Mouse (Mus musculus) right cerebral cortex, postnatal 14 days (tissue): ENCODE data around the gene 1700013G24Rik.

ENCODE experiments used
- DNase-seq: peaks from one replicate; pipeline ENCODE4 v3.0.0; 2022

Gene 1700013G24Rik

DNA sequence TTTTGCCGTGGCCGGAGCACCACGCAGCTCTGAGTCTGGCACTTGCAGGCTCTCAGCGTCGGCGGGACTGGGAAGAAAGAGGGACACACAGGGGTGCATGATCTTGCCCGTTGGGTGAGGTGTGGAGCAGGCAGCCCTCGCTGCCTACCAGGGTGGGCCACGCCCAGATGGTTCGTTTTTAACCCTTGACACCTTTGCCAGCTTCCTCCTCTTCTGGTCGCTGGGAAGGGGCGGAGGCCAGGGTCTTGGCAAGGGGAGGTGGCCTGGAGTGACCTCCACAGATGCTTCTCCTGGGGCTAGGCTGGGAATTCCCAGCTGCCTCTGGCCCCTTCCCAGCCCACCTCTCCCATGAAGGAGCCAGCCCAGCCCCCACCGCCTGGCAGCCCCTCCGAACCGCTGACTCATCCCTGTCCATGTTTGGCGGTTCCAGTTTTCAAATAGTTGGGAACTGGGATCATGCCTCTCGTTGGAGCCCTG lies 23.7 kb downstream of the 1700013G24Rik start:
- DNase-seq, result no peak

DNA sequence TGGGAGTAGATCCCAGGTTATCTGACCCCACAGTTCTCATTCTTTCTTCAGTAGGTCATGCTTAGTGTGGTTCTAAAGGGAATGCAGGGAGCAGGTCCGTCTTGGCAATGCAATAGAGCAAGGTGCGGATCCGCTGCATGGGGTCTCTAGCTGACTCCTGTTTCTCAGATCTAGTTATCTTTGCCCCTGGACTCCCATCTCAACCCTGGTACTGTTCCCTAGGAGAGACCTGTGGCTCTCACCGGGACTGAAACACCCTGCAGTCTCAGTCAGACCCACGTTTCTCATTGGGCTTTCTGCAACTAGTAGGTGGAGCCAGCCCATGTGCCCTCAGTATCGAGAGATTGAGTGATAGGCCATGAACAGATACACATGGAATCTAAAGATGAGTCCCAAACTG lies 24.5 kb downstream of the 1700013G24Rik start:
- DNase-seq, result no peak

DNA sequence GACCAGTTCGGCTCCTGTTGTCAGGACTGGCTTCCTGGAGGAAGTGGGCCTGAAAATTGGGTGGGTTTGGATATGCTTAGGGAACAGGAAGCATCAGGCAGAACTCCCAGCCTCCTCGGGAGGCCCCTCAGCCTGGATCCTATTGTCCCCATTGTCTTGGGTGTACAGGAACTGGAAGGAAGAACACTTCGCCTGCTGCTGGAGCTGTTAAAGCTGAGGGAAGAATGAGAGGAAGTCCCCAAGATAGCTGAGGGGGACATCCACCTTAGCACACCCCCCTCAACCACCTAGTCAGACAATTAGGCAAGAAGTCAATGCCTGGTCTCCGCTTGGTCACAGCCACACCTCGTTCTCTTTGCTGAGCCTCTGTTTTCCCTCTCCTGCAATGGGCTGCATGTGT lies 25.2 kb downstream of the 1700013G24Rik start:
- DNase-seq, result no peak

DNA sequence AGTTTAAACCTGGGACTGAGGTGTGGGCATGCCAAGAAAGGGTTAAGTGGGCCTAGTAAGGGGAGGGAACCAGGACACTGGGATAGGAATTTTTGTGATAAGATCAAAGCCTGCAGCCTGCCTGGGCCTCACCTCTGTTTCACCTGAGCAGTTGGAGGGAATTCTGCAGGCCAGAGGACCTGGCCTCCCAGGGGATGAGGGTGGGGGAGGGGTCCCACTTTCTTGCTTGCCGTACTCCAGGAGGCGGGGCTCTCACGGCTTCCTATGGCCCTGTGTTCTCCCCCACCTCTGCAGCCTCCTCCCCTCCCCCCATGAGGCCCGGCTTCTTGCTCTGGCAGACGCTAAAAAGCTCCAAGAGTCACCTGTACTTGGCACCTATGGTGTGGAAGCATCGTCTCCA lies 26.7 kb downstream of the 1700013G24Rik start:
- no peak for DNase-seq

DNA sequence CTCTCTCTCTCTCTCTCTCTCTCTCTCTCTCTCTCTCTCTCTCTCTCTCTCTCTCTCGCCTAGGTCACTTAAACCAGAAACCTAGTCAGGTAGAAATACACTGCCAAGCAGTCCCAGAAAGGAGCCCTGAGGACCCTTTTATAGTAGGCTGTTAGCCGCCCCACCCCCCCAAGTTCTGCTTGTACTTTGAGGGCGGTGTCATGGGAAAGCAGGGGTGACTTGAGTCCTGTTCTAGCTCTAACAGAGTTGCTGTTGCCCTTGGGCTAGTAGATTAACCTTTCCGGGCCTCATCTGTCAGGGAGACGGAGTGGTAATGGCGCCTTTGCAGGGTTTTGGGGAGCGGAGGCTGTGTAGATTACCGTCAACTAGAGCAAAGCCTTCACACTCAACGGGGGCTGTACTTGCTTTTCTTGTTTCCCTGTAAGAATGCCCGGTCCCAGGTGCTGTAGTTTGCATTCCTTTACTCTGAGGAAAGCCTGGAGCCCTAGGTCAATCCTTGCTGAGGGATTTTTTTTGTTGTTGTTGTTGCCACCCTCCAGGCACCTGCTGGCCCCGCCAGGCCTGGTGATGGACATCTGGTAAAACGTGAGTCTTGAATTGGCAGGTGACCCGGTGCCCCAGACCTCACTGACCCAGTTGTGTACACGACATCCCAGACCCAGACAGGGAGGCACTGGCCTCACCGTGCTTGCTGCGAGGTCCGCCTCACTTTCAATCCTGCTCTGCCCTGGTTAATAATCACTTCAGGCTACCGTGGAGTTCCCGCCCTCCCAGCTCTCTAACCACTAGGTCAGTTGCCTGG lies 27.3 kb downstream of the 1700013G24Rik start:
- DNase-seq, result no peak

GRCm38 (mm10) chr4:137480993-137481340 lies 27.9 kb downstream of the 1700013G24Rik start:
- DNase-seq, result no peak

- DNase-seq, result no peak
These were observed 28.4 kb downstream of the 1700013G24Rik start for GRCm38 (mm10) chr4:137481381-137482030.

DNA sequence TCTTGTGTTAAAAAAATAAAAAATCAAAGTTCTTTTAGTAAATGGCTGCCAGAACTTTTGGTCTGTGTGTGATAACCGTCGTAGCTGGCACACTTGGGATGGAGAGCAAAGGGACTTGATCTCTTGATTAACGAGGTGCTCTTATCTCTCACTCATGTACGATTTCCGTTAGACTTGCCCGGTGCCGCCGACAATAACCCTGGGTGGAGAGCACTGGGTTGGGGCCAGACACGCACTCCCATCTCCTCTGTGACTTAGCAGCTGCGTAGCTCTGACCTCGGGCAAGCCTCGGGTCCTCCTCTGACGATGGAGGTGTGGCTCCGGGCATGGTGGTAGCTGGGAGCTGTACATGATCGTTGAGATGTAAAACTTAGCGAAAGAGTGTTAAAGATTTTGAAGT lies 30.8 kb downstream of the 1700013G24Rik start:
- no peak for DNase-seq

- DNase-seq, result no peak
These were observed 31.5 kb downstream of the 1700013G24Rik start for GRCm38 (mm10) chr4:137484586-137484985.

DNA sequence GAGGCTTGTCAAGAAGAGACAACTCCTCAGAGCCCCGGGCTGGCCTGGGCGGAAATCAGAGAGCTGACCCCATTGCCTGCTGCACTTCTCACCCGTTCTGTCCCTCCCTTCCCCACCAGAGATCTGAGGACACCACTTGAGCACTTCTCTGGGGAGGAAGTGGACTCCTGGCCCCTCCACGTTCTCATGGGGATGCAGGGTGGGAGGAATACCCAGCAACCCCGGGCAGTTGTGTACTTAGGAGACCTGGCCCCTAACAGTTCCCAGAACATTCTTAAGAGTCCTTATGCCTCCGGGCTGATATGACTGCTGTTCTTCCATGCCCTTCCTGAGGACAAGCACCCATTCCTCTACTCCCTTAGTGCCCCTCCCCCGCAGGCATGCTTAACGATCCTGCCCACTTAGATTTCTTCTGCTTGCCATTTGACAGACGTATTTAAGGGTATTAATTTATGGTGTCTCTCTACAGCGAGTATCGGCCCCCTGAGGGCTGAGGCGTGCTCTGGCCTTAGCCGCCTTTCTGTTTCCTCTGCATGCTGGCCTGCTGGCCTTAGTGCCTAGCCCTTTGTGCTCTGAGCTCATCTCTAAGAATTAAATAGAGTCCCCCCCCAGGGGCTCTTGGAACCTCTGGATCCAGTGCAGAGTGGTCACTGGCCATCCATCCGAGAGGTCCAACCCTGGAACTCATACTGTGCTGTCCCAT lies 32.3 kb downstream of the 1700013G24Rik start:
- no peak for DNase-seq

DNA sequence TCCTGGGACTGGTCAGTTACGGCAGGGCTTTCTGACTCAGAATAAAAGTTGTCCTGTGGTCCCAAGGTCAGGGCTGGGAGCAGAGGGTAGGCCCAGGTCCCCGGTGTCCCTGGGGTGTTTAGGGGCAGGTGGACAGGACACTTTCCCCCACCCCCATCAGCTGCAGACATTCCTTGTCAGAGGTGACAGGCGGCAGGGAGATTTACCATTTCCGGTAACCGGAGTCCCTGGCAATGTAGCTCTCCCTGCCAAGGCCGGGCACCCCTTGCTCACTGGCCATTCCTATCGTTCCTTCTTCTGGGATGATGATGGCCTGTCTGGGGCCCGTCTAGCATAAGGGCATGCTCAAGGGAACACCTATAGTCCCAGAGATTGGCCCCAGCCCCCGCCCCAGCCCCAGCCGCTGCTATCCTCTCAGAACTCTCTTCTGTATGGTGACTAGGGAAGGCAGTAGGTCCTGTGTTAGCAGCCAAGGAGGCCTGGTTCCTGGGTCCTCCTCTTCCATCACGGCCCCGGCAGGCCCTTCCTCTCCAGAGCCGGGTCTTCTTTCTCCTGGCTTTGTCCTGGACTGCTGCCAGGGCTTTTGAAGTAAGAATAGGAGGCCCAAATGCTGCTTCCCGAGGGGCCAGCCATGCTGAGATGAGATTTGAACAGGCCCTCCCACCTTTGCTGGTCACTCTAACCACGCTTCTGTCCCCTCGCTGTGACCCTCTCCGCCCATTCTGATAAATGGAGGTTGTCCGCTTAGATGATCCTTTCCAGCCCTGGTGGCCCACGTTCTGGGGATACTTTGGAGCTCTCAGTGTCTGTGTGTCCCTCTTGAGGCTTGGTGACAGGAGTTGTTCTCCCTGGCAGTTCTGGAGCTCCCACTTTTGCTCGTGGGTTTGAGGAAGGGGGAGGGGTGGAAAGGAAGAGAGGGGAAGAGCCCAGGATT lies 33.3 kb downstream of the 1700013G24Rik start:
- DNase-seq, result no peak

DNA sequence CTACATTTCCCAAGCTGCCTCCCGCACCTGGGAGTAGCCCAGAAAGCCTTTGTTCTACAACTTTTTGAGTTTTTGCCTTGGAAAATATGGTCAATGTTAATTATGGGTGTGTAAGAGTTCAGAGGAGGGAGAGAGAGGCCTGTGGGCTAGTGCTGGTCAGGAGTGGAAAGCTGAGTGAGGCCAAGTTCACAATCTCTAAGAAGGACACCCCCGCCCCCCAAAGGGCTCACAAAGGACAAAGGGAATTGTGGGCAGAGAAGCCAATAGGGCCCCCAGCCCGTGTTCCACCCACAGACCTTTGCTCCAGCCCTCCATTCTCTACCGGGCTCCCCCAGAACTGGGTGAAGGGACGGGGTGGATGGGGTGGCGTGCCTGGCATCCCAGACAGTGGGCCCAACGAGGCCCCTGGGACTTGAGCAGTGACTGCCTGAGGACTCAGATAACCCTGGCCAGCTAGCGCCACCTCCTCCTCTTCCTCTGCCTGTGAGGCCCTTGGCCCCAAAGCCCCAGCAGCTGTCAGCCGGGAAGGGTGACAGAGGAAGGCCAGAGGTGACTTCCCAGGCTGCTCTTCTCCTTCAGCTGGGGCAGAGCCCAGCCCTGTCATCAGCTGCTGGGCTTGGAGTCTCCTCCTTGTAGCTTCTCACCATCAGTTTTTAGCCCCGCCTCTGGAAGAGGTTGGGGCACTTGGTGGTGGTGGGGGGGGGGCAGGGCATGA lies 34.4 kb downstream of the 1700013G24Rik start:
- DNase-seq, result no peak

- no peak for DNase-seq
These were observed 35.0 kb downstream of the 1700013G24Rik start for GRCm38 (mm10) chr4:137488038-137488437.

DNA sequence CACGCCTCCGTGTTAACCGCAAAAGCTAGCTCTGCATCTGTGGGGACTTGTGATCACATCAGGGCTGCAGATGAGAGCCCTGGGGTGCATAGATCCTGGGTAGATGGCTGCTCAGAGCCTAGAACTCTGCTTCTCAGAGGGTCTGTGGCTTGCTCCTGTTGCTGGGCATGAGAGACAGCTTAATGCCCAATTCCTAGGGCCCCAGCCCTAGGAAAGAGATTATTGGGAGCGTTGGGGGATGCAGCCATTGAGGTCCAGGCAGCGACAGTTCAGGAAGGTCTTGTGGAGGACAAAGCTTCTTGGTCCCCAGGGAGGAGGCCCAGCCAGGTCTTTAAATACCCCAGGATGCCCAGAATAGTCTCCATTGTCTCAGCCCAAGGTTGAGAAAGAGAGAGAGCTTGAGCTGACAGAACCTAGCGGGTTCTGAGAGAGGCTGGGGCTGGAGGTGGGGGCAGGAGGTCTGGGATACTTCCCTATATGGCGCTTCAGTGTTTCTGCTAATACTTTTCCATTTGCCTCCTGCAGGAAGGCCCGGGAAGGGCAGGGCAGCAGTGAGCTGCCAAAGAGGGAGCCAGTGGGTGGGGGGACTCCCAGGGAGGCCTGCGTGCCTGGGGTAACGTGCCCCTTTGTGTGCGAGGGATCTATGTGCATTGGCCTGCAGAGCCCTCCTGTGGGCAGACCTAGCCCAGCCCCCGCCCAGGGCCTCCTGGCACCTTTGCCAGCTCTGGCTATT lies 35.7 kb downstream of the 1700013G24Rik start:
- no peak for DNase-seq

GRCm38 (mm10) chr4:137489996-137490395 lies 36.9 kb downstream of the 1700013G24Rik start:
- DNase-seq, result no peak

DNA sequence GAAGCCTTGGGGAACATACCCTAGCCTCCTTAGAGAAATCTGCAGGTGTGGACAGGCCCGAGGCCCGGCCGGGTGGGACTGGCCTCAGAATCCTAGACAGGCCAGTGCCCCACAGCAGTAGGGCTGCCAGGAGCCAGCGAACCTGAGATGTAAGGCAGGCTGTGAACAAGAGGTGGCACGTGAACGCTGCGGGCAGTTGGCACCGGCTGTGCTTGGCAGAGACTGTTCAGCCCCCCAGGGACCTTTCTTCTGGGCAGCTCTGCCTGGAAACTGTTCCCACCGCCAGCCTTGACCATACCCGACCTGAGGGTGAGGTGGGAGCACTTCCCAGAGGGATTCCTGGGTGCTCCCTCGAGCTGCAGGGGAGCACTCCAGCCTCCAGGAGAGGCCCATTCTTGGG lies 39.5 kb downstream of the 1700013G24Rik start:
- no peak for DNase-seq

DNA sequence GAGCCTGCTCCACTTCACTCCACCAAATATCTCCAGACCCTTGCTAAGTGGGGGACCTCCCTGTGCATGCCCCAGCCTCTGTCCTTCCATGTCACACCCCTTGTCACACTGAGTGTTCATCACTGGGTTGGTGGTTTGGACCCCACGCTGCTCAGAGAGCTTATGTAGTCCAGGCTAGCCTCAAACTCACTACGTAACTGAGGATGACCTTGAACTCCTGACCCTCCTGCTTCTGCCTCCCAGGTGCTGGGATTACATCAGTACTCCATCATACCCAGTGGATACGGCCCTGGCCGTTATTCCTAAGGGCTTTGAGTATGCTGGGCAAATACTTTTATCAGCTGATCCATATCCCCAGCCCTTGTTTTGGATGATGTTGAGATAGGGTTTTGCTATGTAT lies 40.1 kb downstream of the 1700013G24Rik start:
- DNase-seq, result no peak

DNA sequence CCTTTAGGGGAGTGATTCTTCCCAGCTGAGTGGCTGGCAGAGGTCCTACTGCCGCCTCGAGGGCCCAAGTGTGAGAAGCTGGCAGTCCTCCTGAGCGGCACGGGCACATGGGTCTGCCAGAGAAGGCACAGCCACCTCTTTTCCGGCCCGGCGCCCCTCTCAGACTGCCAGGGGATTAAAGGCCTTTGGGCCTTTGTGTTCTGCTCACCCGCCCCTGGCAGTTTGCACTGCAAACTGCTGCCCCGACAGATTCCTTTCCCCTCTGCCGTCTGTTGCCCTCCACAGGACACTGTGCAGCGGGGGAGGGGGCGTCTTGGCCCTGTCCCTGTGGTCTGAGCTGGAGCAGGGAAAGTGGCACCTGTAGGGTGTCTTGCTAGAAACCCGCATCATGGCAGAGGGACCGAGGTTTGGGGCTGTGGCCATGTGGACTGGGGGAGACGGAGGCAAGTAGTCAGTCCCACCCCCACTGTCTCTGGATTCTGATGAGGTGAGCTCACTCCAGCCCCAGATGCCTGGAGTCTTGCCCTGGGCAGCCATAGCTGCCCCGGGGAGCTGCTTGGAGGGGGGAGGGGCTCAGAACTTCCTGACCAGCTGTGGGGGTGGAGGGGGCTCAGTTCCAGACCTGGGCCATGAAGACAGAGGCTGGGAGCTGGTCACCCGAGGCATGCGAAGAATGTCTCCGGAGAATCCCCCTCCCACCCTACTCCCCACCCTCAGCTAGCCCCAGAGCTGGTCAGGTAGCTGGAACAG lies 41.8 kb downstream of the 1700013G24Rik start:
- no peak for DNase-seq

GRCm38 (mm10) chr4:137495501-137496100 lies 42.5 kb downstream of the 1700013G24Rik start:
- DNase-seq, result no peak

GRCm38 (mm10) chr4:137497367-137497766 lies 44.3 kb downstream of the 1700013G24Rik start:
- DNase-seq, result no peak
